Mouse (Mus musculus): ENCODE measurements around the gene Teddm1b. TPM values are rescaled to one million over a fixed set of nuclear protein-coding genes. Genes with fewer than 3 reads are reported as not detected.
A peak's percentile ranks its signal among the peaks of the same experiment; 100 is the strongest.
"Not testable (repeated sequence)": the region's sequence is repeated elsewhere in the genome, so short reads cannot be mapped to it uniquely, and the experiment has no call there.

Gene Teddm1b
- polyA plus RNA-seq (2015; fragmentation: Nextera tagmentation; extraction: Ambion mirVana): 0.63 and 0.87 TPM in 2 replicates

DNA sequence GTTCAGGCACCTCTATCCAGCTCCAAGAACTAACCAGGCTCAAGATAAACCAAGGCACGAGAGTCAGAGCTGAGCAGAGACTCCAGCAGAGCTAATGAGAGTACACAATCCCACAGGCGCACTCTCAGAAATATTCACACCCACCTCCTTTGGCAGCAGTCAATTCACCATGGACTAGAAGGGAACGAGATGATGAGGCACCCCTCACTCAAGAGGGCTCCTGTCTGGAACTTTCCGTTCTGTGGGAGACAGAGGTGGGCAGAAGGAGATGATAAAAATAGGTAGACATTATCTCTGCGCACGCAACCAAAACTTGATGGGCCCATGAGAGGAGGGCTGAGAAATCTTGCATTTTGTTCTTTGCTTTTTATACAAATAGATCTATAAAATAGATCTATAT is at the start of gene Teddm1b:
TSS of gene Teddm1b (plus strand) at position 301 of the 400 bp plus-strand sequence.
- H3K27me3 ChIP-seq: no peaks in the 10 kb centered on the region
- no peak within 1 kb of the TSS for H3K4me2 ChIP-seq
- H3K4me1 ChIP-seq (replicated peaks): no peaks in the 10 kb centered on the region
- no peak for ATAC-seq (ENCODE audit: low FRiP score)
- H3K4me3 ChIP-seq: no peak within 1 kb of the TSS
- no peaks in the 10 kb centered on the region for H3K36me3 ChIP-seq
- no peak within 1 kb of the TSS for H3K9ac ChIP-seq
- no peak within 1 kb of the TSS for H3K27ac ChIP-seq
- 93% methylated on average over 6 of the region's 6 CpGs for WGBS
- no peaks in the 10 kb centered on the region for H3K9me3 ChIP-seq

DNA sequence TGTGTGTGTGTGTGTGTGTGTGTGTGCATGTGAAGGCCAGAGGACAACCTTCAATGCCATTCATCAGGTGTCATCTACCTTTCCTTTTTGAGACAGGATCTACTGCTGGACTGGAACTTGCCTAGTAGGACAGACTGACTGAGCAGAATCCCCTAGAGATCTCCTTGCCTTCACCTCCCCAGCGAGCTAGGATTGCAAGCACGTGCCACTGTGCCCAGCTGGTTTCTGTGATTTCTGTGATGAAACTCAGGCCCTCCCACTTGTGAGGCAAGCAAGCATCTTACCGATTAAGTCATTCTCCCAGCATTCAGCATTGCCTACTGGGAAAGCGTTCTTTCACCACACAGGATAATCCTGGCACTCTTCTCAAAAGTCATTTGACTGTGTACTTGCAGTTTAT is 43.4 kb upstream of the Teddm1b start:
- no peak overlapping the region for H3K9ac ChIP-seq
- 84% methylated on average over 4 of the region's 4 CpGs for WGBS
- no peak overlapping the region for H3K4me2 ChIP-seq
- H3K27ac ChIP-seq: no peak overlapping the region
- H3K36me3 ChIP-seq: no peaks in the 10 kb centered on the region
- no peaks in the 10 kb centered on the region for H3K27me3 ChIP-seq
- H3K9me3 ChIP-seq: no peaks in the 10 kb centered on the region
- ATAC-seq (ENCODE audit: low FRiP score): no peak
- no peaks in the 10 kb centered on the region for H3K4me1 ChIP-seq (replicated peaks)
- H3K4me3 ChIP-seq: no peak overlapping the region

GRCm38 (mm10) chr1:153836036-153836435 is 38.1 kb upstream of the Teddm1b start:
- Histone ChIP-seq H3K4me3 (no peak overlapping the region), H3K27ac (no peak overlapping the region), H3K36me3 (no peaks in the 10 kb centered on the region), H3K9me3 (no peaks in the 10 kb centered on the region), H3K4me1 (replicated peaks) (no peaks in the 10 kb centered on the region), H3K27me3 (no peaks in the 10 kb centered on the region), H3K4me2 (no peak overlapping the region), H3K9ac (no peak overlapping the region)
- 88% methylated on average over 4 of the region's 4 CpGs for WGBS
- no peak for ATAC-seq (ENCODE audit: low FRiP score)

- Histone ChIP-seq H3K27ac (no peak overlapping the region), H3K9ac (no peak overlapping the region), H3K36me3 (no peaks in the 10 kb centered on the region), H3K4me2 (no peak overlapping the region), H3K4me3 (no peak overlapping the region), H3K4me1 (replicated peaks) (no peaks in the 10 kb centered on the region), H3K9me3 (no peaks in the 10 kb centered on the region), H3K27me3 (no peaks in the 10 kb centered on the region)
- 89% methylated on average over 11 of the region's 11 CpGs for WGBS
- no peak for ATAC-seq (ENCODE audit: low FRiP score)
These were observed 31.9 kb upstream of the Teddm1b start for GRCm38 (mm10) chr1:153842121-153842740.

DNA sequence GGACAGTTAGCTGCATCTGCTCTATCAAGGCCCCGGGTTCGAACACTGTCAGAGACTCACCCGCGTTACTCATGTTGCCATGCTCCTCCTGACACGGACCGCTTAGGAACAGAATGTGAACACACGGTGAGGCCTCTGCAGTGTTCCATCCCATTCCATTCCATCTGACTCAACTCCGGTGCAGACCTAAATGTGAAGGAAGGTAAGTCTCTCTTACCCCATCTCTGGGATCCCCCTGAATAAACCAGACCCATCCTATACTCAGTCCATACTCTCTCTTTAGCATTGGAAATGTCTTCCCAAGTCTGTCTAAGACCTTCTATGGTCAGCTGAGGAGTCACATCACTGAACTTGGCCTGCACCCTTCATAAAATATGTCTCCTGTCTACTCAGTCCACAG is 30.1 kb upstream of the Teddm1b start, which contains the start of gene Rgsl1:
TSS of gene Rgsl1 (minus strand) at position 101 of the 400 bp plus-strand sequence.
- H3K9me3 ChIP-seq: no peaks in the 10 kb centered on the region
- H3K4me1 ChIP-seq (replicated peaks): no peaks in the 10 kb centered on the region
- no peak for ATAC-seq (ENCODE audit: low FRiP score)
- no peak within 1 kb of the TSS for H3K9ac ChIP-seq
- 94% methylated on average over 8 of the region's 8 CpGs for WGBS
- H3K4me2 ChIP-seq: no peak within 1 kb of the TSS
- H3K27me3 ChIP-seq: no peaks in the 10 kb centered on the region
- no peak within 1 kb of the TSS for H3K27ac ChIP-seq
- no peaks in the 10 kb centered on the region for H3K36me3 ChIP-seq
- H3K4me3 ChIP-seq: no peak within 1 kb of the TSS

- ATAC-seq (ENCODE audit: low FRiP score): no peak
- 86% methylated on average over 7 of the region's 7 CpGs for WGBS
- H3K27me3 ChIP-seq: no peaks in the 10 kb centered on the region
- H3K9me3 ChIP-seq: no peaks in the 10 kb centered on the region
- H3K4me3 ChIP-seq: no peak overlapping the region
- H3K9ac ChIP-seq: no peak overlapping the region
- H3K4me1 ChIP-seq (replicated peaks): no peaks in the 10 kb centered on the region
- no peak overlapping the region for H3K27ac ChIP-seq
- H3K4me2 ChIP-seq: no peak overlapping the region
- no peaks in the 10 kb centered on the region for H3K36me3 ChIP-seq
These were observed 27.7 kb upstream of the Teddm1b start for GRCm38 (mm10) chr1:153846420-153846819.

DNA sequence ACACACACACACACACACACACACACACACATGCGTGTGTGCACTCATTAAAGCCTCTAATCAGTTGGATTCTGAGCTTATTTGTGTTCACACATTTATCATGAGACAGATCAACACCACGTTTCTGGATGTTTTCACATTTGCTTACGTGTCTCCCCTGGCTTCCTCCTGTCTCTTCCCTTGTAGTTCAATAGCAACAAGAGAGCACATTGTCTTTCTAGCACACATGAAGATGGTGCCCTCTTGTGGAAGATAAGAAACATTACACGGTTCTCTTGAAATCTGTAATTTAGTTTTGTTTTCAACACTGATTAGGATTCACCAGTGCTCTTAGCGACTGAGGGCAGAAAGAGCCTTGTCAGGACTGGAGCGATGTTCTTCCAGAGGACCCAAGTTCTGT is 27.3 kb upstream of the Teddm1b start:
- peak; percentile 66; the same call in 1 of the 2 replicates for ATAC-seq (ENCODE audit: low FRiP score)
- WGBS: 30% methylated on average over 6 of the region's 6 CpGs

GRCm38 (mm10) chr1:153852696-153853095 is 21.4 kb upstream of the Teddm1b start:
- not testable (repeated sequence) for H3K9ac ChIP-seq; H3K4me1 ChIP-seq (replicated peaks); H3K36me3 ChIP-seq; H3K4me3 ChIP-seq; H3K4me2 ChIP-seq; H3K27ac ChIP-seq; ATAC-seq (ENCODE audit: low FRiP score); H3K27me3 ChIP-seq; H3K9me3 ChIP-seq
- 87% methylated on average over 7 of the region's 7 CpGs for WGBS

More for the DNA sequence above, 27.3 kb upstream of the Teddm1b start:
- no peaks in the 10 kb centered on the region for H3K36me3 ChIP-seq
- no peaks in the 10 kb centered on the region for H3K4me1 ChIP-seq (replicated peaks)
- H3K27me3 ChIP-seq: no peaks in the 10 kb centered on the region
- no peaks in the 10 kb centered on the region for H3K9me3 ChIP-seq
- H3K4me3 ChIP-seq: no peak overlapping the region
- no peak overlapping the region for H3K27ac ChIP-seq
- no peak overlapping the region for H3K4me2 ChIP-seq
- H3K9ac ChIP-seq: no peak overlapping the region

- Histone ChIP-seq H3K4me1 (replicated peaks) (no peaks in the 10 kb centered on the region), H3K27ac (no peak overlapping the region), H3K4me3 (no peak overlapping the region), H3K36me3 (no peaks in the 10 kb centered on the region), H3K27me3 (no peaks in the 10 kb centered on the region), H3K9me3 (no peaks in the 10 kb centered on the region), H3K4me2 (no peak overlapping the region), H3K9ac (no peak overlapping the region)
- no peak for ATAC-seq (ENCODE audit: low FRiP score)
- whole genome bisulfite sequencing: 87% methylated on average over 8 of the region's 8 CpGs
These were observed 18.2 kb upstream of the Teddm1b start for GRCm38 (mm10) chr1:153855946-153856345.

DNA sequence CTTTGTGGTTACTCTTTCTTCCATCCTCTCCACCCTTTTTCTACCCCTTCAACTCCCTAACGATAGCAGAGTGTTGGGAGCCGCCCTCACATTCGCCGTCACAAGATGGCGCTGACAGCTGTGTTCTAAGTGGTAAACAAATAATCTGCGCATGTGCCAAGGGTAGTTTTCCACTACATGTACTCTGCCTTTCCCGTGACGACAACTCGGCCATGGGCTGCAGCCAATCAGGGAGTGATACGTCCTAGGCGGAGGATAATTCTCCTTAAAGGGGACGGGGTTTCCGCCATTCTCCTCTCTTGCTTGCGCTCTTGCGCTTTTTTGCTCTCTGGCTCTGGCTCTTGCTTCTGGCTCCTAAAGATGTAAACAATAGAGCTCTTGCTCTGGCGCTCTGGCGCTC is 6.2 kb downstream of the Teddm1b start:
- not testable (repeated sequence) for H3K4me2 ChIP-seq; H3K27me3 ChIP-seq; H3K27ac ChIP-seq; ATAC-seq (ENCODE audit: low FRiP score); H3K36me3 ChIP-seq; H3K4me1 ChIP-seq (replicated peaks); H3K9me3 ChIP-seq; H3K4me3 ChIP-seq; H3K9ac ChIP-seq
- WGBS: 95% methylated on average over 17 of the region's 17 CpGs

GRCm38 (mm10) chr1:153886024-153886633 is 12.0 kb downstream of the Teddm1b start:
- WGBS: 50% methylated on average over 17 of the region's 17 CpGs
- no peak overlapping the region for H3K4me3 ChIP-seq
- H3K9ac ChIP-seq: no peak overlapping the region
- 0 out of 2 replicates have a peak overlapping the region, but pooled peaks have one; percentile 18 for H3K27ac ChIP-seq
- H3K4me2 ChIP-seq: no peak overlapping the region; the same call in 1 of the 2 replicates
- H3K27me3 ChIP-seq: 0 out of 2 replicates have a peak, but pooled peaks cover 3% of the 10 kb centered on the region
- H3K4me1 ChIP-seq (replicated peaks): peaks cover 8% of the 10 kb centered on the region
- H3K36me3 ChIP-seq: no peaks in the 10 kb centered on the region
- no peaks in the 10 kb centered on the region for H3K9me3 ChIP-seq
- peak; percentile 46; the same call in 1 of the 2 replicates for ATAC-seq (ENCODE audit: low FRiP score)

DNA sequence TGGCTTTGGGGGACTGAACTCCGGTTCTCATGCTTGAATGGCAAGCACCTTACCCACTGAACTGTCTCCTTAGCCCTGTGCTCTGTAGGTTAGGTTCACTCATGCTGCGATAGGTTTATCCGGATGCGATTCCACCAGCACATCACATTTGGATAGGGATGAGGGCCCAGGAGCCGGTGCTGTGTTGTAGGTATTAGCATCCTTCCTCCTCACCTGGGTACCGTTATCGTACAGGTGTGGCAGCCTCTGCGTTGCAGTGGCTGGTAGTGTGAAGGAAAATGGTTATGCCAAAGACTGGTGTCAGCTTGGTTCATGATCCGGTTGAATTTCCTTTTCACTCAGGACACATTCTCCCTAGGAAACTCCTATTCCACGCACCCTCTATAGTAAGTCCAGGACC is 16.0 kb downstream of the Teddm1b start:
- Histone ChIP-seq H3K4me1 (replicated peaks) (peaks cover 6% of the 10 kb centered on the region; the same call in 1 of the 2 replicates), H3K9ac (no peak overlapping the region), H3K27ac (no peak overlapping the region), H3K4me3 (no peak overlapping the region), H3K9me3 (no peaks in the 10 kb centered on the region), H3K27me3 (peaks cover 9% of the 10 kb centered on the region; the same call in 1 of the 2 replicates), H3K4me2 (no peak overlapping the region), H3K36me3 (no peaks in the 10 kb centered on the region)
- ATAC-seq (ENCODE audit: low FRiP score): no peak
- 97% methylated on average over 10 of the region's 10 CpGs for WGBS

GRCm38 (mm10) chr1:153891442-153891841 is 17.3 kb downstream of the Teddm1b start, which contains the start of gene Teddm1a:
Gene Teddm1a (plus strand): TSS chr1:153891742.
- ATAC-seq (ENCODE audit: low FRiP score): no peak
- Histone ChIP-seq H3K27me3 (peaks cover 12% of the 10 kb centered on the region; the same call in 1 of the 2 replicates), H3K9ac (no peak within 1 kb of the TSS), H3K27ac (no peak within 1 kb of the TSS), H3K4me1 (replicated peaks) (0 out of 2 replicates have a peak, but pooled peaks cover 2% of the 10 kb centered on the region), H3K4me3 (no peak within 1 kb of the TSS), H3K36me3 (no peaks in the 10 kb centered on the region), H3K9me3 (no peaks in the 10 kb centered on the region), H3K4me2 (no peak within 1 kb of the TSS)
- 76% methylated on average over 4 of the region's 4 CpGs for WGBS
